Mouse (Mus musculus): Measurements from ENCODE around the gene Fbxl22.

DNA sequence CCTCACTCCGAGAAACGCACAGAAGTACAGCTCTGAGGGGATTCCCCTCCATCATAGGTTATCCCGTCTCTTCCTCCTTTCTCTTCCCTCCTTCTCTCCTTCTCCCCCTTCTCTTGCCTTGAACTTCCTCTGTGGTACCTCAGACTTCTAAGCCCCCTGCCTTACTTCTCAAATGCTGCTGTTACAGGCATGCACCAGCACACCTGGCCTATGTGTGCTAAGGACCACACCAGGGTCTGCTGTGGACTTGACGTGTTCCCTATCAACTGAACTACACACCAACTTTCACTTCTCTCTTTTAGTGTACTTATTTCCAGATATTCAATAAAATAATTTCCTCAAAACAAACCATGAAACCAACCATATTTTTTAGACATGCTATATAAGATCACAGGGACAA is 28.4 kb upstream of the Fbxl22 start:
- no peak for TF ChIP-seq CTCF (IDR thresholded peaks at IDR 0.05; ENCODE audit: extremely low read depth, insufficient read length, insufficient replicate concordance, low read depth, low read length)
- no peak for TF ChIP-seq POLR2A (IDR thresholded peaks at IDR 0.05; ENCODE audit: low read depth, low read length)
